Mouse (Mus musculus) mouse embryonic stem cell (cell line): ENCODE results near the gene Sec14l4.
"Not testable (repeated sequence)": the region's sequence is repeated elsewhere in the genome, so short reads cannot be mapped to it uniquely, and the experiment has no call there.

Experiments
- in situ Hi-C, 2 experiments: fragments of 300-500 bp; cut with MboI; formaldehyde crosslinking; loops; 1 replicate in 1 of 2; 3 replicates in 1 of 2; pipeline ENCODE4 v1.14.3; 2019 to 2020; ENCODE audit warnings: low sequenced_read_pairs in 2 of 2, low pct_unique_long_range_greater_than_20kb in 1 of 2, mixed read lengths in 1 of 2; ENCODE audit not compliant: unreplicated experiment in 1 of 2

Gene Sec14l4

DNA sequence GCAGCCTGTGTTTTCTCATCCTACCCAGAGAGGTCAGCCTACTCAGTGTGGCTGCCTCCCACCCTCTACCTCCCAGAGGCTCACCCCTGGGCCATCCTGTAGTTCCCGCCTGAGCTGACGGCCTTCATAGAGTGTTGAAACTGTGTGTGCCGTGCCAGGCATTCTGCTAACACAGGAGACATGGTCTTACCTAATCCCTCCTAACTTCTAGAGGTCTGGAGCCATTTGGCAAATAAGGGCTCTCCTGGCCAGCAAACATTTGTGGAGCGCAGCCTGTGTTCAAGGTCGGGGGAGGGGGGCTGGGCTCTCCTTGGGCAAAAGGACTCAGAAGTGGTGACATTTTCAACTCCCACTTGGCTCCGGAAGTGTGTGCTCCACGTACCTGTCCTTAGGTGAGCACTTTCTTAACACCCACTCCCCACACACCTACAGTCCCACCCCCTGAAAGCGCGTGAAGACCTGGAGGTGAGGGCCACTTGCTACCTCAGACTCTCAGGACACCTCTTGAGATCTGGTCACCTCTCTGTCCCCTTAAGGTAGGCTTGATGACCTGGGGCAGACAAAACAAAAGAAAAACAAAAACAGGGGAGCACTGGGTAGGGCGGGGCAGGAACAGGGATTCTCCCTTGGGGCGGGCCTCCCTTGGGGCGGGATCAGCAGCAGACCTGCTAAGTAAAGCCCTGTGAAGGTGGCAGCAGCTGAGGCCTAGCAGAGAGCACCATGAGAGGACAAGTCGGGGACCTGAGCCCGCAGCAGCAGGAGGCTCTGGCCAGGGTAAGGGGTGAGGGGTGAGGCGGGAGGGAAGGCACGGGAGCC is at the start of gene Sec14l4:
Sec14l4 (plus strand) TSS at position 337 of the 816 bp plus-strand sequence.
- in situ Hi-C loops: no loop called here

GRCm38 (mm10) chr11:3981536-3981935 is 49.7 kb upstream of the Sec14l4 start:
- in situ Hi-C loops: no loop called here

DNA sequence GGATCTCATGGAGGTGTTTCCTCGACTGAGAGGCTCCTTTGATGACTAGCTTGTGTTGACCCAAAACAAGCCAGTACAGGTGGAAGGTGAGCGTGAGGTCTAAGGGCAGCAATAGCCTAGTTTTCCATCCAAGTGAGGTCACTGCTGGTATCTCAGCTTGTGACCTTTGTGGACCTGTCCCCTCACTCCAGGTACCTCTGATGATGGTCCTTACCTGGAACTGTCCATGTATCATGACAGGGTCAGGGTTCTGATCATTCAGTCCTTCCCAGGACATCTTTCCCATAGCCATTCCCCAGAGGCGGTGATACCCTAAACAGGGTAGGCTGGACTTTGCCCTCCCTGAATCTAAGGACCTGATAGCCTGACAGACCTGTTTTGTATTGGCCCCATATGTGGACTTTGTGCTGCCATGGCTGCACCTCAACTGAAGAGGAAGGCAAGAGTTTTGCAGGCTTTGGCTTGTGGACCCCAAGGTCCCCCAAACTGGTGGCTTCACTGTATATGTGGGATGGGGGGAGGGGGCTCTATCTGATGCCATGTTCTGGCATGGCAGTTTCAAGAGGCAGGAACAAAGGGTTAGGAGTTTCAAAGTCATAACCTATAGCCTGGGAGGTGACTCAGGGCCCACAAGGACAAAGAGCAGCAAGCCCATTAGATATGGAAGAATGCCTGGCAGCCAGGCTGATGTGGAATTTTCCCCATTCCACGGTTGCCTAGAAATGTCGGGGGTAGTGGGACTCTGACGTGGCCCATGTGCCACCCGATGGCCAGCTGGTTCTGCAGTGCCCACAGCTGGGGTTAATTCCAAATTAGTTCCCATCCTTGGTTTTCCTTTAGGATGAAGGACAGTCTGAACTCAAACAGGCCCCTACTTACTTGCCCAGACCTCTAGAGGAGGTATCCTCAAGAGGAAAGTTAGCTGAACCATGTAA is 48.7 kb upstream of the Sec14l4 start:
- in situ Hi-C loops: no loop called here

DNA sequence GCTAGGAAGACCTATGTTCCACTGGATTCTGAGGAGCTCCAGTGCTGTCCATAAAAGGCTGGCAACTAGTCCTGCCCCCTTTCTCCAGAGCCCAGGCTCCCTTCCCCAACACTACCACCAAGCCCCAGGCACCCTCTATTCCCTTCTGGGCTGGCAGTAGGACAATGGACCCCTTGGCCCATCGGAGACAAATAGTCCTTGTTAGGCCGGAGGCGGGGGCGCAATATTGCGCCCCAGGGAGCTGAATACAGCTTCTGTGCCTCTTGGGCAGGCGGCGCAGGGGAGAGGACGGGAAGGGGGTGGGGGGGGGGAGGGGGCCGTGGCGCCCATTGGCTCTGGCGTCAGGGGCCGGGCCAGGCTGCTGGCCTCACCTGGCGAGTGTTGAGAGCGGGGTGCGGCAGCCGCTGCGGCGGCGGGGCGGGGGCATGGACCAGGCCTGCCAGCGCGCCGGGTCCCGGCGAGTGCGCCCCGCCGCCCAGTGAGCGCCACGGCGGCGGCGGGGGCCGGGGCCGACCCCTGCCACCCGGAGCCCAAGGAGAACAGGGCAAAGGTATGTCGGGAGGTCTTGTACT is 47.9 kb upstream of the Sec14l4 start, which contains the start of gene Gal3st1:
Gal3st1 (plus strand) TSS at position 346 of the 572 bp plus-strand sequence.
- in situ Hi-C loops: no loop called here

DNA sequence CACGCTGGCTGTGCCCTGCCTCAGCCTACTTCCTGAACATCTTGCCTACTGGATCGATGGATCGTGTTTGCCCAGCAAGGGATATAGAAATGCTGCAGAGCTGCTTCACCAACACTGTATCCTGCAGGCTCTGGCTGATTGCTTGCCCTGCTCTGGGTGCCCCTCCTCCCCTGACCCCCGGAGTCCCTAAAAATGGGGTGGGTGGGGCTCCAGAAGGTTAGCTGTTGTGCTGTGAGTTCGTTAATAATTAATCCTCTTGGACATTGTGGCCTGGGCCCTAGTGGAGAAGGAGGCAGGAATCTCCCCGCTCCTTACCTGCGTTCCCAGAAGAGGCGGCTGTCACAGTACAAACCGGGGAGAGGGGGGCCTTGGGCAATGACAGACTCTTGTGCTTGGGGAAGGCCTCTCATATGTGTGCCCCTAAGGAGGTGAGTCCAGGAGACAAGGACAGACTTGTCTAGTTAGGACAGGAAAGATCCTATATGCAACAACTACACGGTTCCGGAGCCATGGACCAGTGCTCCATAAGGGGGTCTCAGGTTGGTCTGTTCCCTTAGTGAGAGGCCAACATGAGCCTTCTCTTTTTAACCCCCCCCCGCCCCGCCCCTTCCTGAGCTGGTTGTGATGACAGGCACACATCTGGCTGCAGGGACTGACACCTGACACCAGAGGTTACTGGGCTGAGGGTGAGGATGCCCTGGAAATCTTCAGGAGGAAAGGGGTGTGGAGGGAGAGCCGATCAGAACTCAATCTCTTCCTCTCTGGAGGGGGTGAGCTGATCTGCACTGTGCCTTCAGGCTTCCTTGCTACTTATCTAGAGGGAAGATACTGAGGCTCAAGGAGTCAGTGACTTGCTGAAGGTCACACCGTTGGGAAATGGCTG is 47.2 kb upstream of the Sec14l4 start:
- in situ Hi-C loops: no loop called here

GRCm38 (mm10) chr11:3989748-3990147 is 41.5 kb upstream of the Sec14l4 start:
- in situ Hi-C loops: no loop called here

- in situ Hi-C loops: no loop called here
Observed at GRCm38 (mm10) chr11:3993132-3993531, 38.1 kb upstream of the Sec14l4 start.

- in situ Hi-C loops: no loop called here
Observed at GRCm38 (mm10) chr11:3993914-3994313, 37.3 kb upstream of the Sec14l4 start.

DNA sequence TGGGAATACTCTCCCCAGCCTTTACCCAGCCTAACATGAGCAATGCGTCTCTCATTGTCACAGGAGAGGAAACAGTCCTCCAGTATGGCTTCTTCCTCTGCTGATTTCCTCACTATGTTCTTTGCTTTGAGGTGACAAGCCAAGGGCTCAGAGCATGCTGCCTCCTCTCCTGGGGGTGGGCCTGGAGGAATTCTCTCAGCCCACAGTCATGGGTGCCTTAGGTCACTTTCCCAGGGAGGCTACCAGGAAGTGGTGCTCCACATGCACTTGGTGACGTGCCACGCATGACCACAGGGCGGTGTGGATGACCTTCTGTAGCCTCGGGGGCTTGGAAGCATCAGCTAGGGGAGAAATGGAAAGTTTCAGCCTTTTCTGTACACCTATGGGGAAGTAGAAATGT is 35.8 kb upstream of the Sec14l4 start:
- in situ Hi-C loops: no loop called here

- in situ Hi-C loops: no loop called here
Observed at GRCm38 (mm10) chr11:3996840-3997239, 34.4 kb upstream of the Sec14l4 start.

DNA sequence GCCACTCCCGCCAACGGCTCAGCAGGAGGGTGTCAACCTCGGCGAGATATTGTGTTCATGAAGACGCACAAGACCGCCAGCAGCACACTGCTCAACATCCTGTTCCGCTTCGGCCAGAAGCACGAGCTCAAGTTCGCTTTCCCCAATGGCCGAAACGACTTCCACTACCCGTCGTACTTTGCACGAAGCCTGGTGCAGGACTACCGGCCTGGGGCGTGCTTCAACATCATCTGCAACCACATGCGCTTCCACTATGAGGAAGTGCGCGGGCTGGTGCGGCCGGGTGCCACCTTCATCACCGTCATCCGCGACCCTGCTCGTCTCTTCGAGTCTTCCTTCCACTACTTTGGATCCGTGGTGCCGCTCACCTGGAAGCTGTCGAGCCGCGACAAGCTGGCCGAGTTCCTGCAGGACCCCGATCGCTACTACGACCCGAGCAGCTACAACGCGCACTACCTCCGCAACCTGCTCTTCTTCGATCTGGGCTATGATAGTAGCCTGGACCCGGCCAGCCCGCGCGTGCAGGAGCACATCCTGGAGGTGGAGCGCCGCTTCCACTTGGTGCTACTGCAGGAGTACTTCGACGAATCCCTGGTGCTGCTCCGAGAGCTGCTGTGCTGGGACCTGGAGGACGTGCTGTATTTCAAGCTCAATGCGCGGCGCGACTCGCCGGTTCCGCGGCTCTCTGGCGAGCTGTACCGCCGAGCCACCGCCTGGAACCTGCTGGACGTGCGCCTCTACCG is 33.1 kb upstream of the Sec14l4 start:
- in situ Hi-C loops: no loop called here

GRCm38 (mm10) chr11:3999547-3999946 is 31.7 kb upstream of the Sec14l4 start:
- in situ Hi-C loops: no loop called here

DNA sequence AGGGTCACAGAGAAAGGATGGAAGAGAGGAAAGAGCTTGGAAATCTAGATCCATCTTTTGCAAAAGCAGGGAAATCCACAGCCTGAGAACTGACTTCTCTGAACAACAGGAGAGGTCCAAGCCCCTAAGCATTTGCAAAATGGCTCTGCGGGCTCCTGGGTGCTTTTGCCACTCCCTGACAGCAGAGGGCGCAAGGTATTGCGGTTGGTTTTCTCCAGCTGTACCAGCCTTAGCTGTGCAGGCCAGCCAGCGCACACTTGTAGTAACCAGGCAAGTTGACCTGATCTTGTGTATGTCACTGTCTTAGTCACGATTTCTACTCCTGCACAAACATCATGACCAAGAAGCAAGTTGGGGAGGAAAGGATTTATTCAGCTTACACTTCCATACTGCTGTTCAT is 29.7 kb upstream of the Sec14l4 start:
- in situ Hi-C loops: no loop called here

GRCm38 (mm10) chr11:4005220-4005805 is 25.9 kb upstream of the Sec14l4 start:
- in situ Hi-C loops: loop anchor here in 1 of 2 experiments (5.0 kb wide), 1 partner anchor 72 kb away; no protein-coding TSS in a partner anchor

- in situ Hi-C loops: loop anchor here in 1 of 2 experiments (5.0 kb wide), 1 partner anchor 71 kb away; no protein-coding TSS in a partner anchor
Observed at GRCm38 (mm10) chr11:4006462-4006861, 24.8 kb upstream of the Sec14l4 start.

DNA sequence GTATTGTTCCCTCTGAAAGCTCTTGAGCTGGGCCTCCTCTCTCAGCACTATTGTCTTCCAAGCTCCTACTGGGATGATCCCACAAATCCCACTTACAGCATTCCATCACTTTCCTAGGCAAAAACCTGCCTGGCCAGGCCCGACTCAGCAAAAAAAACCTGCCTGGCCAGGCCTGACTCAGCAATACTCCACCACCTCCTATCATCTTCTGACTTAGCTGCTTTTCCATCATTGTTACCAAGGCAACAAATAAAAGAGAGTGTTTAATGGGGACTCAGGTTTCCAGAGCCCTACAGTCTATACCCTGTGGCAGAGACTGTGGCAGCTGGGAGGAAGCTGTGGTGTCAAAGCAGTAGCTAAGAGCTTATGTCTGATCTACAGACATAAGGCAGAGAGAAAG is 18.6 kb upstream of the Sec14l4 start:
- in situ Hi-C loops: loop anchor here in 1 of 2 experiments (5.0 kb wide), 1 partner anchor 70 kb away; no protein-coding TSS in a partner anchor

- in situ Hi-C loops: not testable (repeated sequence)
Observed at GRCm38 (mm10) chr11:4015796-4016195, 15.5 kb upstream of the Sec14l4 start.
